Mouse (Mus musculus) layer of hippocampus, postnatal 36 days (tissue): ENCODE data around the gene Xxylt1. TPM values are rescaled to one million over a fixed set of nuclear protein-coding genes. Genes with fewer than 3 reads are reported as not detected.
A peak's percentile ranks its signal among the peaks of the same experiment; 100 is the strongest.

ENCODE experiments used
- DNase-seq, 2 experiments: peaks; one replicate each; pipeline ENCODE4 v3.0.0; 2022
- total RNA-seq, 2 experiments: library from RNA; stranded (reverse); gene quantifications; 2 replicates each; pipeline ENCODE4 v1.2.3; 2021

Gene Xxylt1
- total RNA-seq, 2 experiments from 2014 or later, result 16.3 to 17.8 TPM

GRCm38 (mm10) chr16:30987684-30988083, 93.5 kb downstream of the Xxylt1 start:
- DNase-seq, result no peak

GRCm38 (mm10) chr16:30984826-30985545, 96.2 kb downstream of the Xxylt1 start:
- DNase-seq, result peak in 1 of 2 experiments; percentile 39

GRCm38 (mm10) chr16:30984101-30984500, 97.1 kb downstream of the Xxylt1 start:
- no peak for DNase-seq

GRCm38 (mm10) chr16:30983699-30984098, 97.5 kb downstream of the Xxylt1 start:
- no peak for DNase-seq

- no peak for DNase-seq
These were observed 98.0 kb downstream of the Xxylt1 start for GRCm38 (mm10) chr16:30983281-30983680.

GRCm38 (mm10) chr16:30981345-30981744, 99.9 kb downstream of the Xxylt1 start:
- DNase-seq, result peak in 1 of 2 experiments; percentile 47

- no peak for DNase-seq
These were observed 101.3 kb downstream of the Xxylt1 start for GRCm38 (mm10) chr16:30979905-30980304.

- no peak for DNase-seq
These were observed 103.5 kb downstream of the Xxylt1 start for GRCm38 (mm10) chr16:30977728-30978127.

GRCm38 (mm10) chr16:30977186-30977585, 104.0 kb downstream of the Xxylt1 start:
- DNase-seq, result peak; percentile 87 to 88

- DNase-seq, result no peak
These were observed 106.7 kb downstream of the Xxylt1 start for GRCm38 (mm10) chr16:30974549-30974948.

GRCm38 (mm10) chr16:30973416-30973815, 107.8 kb downstream of the Xxylt1 start:
- DNase-seq, result no peak

- peak in 1 of 2 experiments; percentile 28 for DNase-seq
These were observed 109.2 kb downstream of the Xxylt1 start for GRCm38 (mm10) chr16:30971950-30972541.

GRCm38 (mm10) chr16:30969266-30970064, 111.8 kb downstream of the Xxylt1 start:
- DNase-seq, result no peak

- no peak for DNase-seq
These were observed 112.7 kb downstream of the Xxylt1 start for GRCm38 (mm10) chr16:30968402-30969151.

- no peak for DNase-seq
These were observed 114.5 kb downstream of the Xxylt1 start for GRCm38 (mm10) chr16:30966684-30967083.

GRCm38 (mm10) chr16:30964891-30965290, 116.3 kb downstream of the Xxylt1 start:
- DNase-seq, result no peak

- DNase-seq, result no peak
These were observed 116.8 kb downstream of the Xxylt1 start for GRCm38 (mm10) chr16:30964411-30964810.

GRCm38 (mm10) chr16:30962515-30962914, 118.7 kb downstream of the Xxylt1 start:
- DNase-seq, result no peak

- no peak for DNase-seq
These were observed 120.1 kb downstream of the Xxylt1 start for GRCm38 (mm10) chr16:30961176-30961575.

- DNase-seq, result no peak
These were observed 121.0 kb downstream of the Xxylt1 start for GRCm38 (mm10) chr16:30960266-30960665.

- DNase-seq, result no peak
These were observed 121.5 kb downstream of the Xxylt1 start for GRCm38 (mm10) chr16:30959692-30960091.

- DNase-seq, result no peak
These were observed 125.1 kb downstream of the Xxylt1 start for GRCm38 (mm10) chr16:30956141-30956540.
